Mouse (Mus musculus): ENCODE measurements around the gene Ltn1. TPM values are rescaled to one million over a fixed set of nuclear protein-coding genes. Genes with fewer than 3 reads are reported as not detected.

Ltn1 gene
- polyA plus RNA-seq (2017; shearing (Covaris generic)), result 62.4 TPM

GRCm38 (mm10) chr16:87432033-87432814, at the start of gene Ltn1:
Gene Ltn1, minus strand, starts transcription at chr16:87432612.

DNA sequence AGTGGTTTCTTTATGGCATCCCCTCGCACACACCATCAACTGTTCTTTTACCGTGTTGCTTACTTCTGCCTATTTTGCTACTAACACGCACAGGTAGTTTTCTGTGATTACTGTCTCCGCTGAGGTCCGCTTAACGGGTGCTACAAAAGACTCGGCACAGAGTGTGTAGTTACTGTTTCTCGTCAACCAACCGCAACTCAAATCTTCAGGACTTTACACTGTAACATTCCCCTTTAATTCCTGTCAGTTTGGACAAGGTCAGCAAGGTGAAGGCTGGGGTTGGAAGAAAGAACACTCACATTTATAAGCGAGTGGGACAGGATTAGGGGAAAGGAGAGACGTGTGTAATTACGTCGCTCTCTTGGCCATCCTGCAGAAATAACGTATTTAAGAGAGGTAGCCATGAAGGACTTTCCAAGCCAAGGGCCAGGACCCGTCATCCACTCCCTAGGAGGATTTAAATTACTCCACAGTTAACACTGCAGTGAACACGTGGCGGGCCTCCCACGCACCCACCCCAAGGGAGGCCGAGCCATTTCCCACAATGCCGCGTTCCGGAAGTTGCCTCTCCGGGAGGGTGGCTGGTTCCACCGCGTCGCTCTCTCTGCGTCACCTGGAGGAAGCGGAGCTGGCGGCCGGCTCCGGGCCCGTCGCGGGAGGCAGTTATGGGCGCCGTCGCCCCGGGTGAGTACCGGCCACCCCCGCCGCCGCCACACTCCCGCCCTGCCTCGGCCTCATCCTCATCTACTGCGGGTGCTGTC, 22.2 kb upstream of the Ltn1 start, which contains the start of gene Usp16:
Gene Usp16 (plus strand): TSS at position 285 of the 761 bp plus-strand sequence.

DNA sequence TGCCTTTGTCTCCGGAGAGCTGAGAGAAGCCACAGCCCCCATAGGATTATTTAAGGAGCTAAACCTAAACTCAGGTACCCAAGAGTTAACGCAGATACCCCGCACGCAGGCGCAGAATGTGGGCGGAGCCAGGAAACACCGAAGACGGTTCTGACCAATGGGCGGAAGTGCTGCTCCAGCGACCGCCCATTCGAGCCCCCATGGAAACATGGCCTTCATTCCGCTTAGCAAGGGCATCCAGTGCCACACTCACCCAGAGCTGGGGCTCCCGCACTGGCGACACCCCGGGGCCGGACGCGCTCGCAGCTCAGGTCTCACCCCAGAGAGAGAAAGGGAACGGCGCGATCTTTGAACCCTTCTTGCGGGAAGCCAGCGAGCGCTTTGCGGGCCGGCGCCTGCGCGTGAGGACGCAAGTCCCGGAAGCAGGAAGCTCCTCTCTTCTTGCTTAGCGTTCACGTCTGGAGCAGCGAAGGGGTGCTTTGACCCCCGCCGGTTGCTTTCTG, 7.8 kb upstream of the Ltn1 start, which contains the start of gene Rwdd2b:
Gene Rwdd2b (minus strand): TSS at position 390 of the 503 bp plus-strand sequence.

GRCm38 (mm10) chr16:87354075-87354583, 78.3 kb downstream of the Ltn1 start, which contains the start of gene N6amt1:
Gene N6amt1, plus strand, starts transcription at chr16:87354185.

Other genes with a start within 250 kb of the Ltn1 start
- 12.2 TPM for gene N6amt1, start 78.4 kb downstream of the Ltn1 start, polyA plus RNA-seq (2017; shearing (Covaris generic))
- gene Rwdd2b, start 8.0 kb upstream of the Ltn1 start, polyA plus RNA-seq (2017; shearing (Covaris generic)), result 15.5 TPM
- 76.7 TPM for gene Usp16, start 22.1 kb upstream of the Ltn1 start, polyA plus RNA-seq (2017; shearing (Covaris generic))
- gene Cct8, start 63.3 kb upstream of the Ltn1 start, polyA plus RNA-seq (2017; shearing (Covaris generic)), result 473 TPM
- not detected for gene Map3k7cl, start 120.7 kb upstream of the Ltn1 start, polyA plus RNA-seq (2017; shearing (Covaris generic))